Mouse (Mus musculus) cortical plate, adult 2 months (tissue): ENCODE measurements at regions not wholly inside any gene's neighbourhood (a gene's known extent, or its start where the extent isn't known, plus 50 kb on each side); places are given as distances from the start of the nearest gene placed in this dataset.

Experiments used
- CTCF ChIP-seq: fragments of 200-500 bp; IDR thresholded peaks from 2 replicates; pipeline ENCODE4 v1.5.1; 2011; ENCODE audit warnings: mild to moderate bottlenecking, control low read depth, low read length; ENCODE audit not compliant: insufficient read depth; ENCODE audit errors: extremely low read depth
- POLR2A ChIP-seq: fragments of 200-500 bp; IDR thresholded peaks from 2 replicates; pipeline ENCODE4 v1.6.1; 2011; ENCODE audit warnings: mild to moderate bottlenecking, low read length, control low read depth; ENCODE audit not compliant: insufficient read depth; ENCODE audit errors: extremely low read depth

- TF ChIP-seq CTCF (no peak), POLR2A (no peak)
These were observed 564.1 kb downstream of the Btbd3 start for GRCm38 (mm10) chr2:138820489-138820888.
